Mouse (Mus musculus) embryonic facial prominence, embryonic 15.5 days (tissue): ENCODE data around the gene Myh7b. TPM values are rescaled to one million over a fixed set of nuclear protein-coding genes. Genes with fewer than 3 reads are reported as not detected.

ENCODE experiments used
- ATAC-seq: fragments of 200-750 bp; cut with Nextera tagmentation; 2 replicates; pipeline ENCODE4 v1.8.0; 2017; ENCODE audit warnings: low read depth, moderate TSS enrichment; ENCODE audit not compliant: insufficient number of reproducible peaks, low FRiP score, low TSS enrichment
- H3K27ac ChIP-seq: fragments of 300-500 bp; sonication (generic); replicated peaks from 2 replicates; pipeline ENCODE4 v1.5.1; 2015; ENCODE audit warnings: mild to moderate bottlenecking, inconsistent platforms
- H3K27me3 ChIP-seq: fragments of 300-500 bp; sonication (generic); 2 replicates; pipeline ENCODE4 v1.6.1; 2015; ENCODE audit warnings: inconsistent platforms
- H3K36me3 ChIP-seq: fragments of 300-500 bp; sonication (generic); 2 replicates; pipeline ENCODE4 v1.6.1; 2015; ENCODE audit warnings: mild to moderate bottlenecking, inconsistent platforms
- H3K4me1 ChIP-seq: fragments of 300-500 bp; sonication (generic); 2 replicates; pipeline ENCODE4 v1.6.1; 2015; ENCODE audit warnings: inconsistent platforms
- H3K4me2 ChIP-seq: fragments of 300-500 bp; sonication (generic); replicated peaks from 2 replicates; pipeline ENCODE4 v1.6.1; 2015; ENCODE audit warnings: mild to moderate bottlenecking, inconsistent platforms
- H3K4me3 ChIP-seq: fragments of 300-500 bp; sonication (generic); replicated peaks from 2 replicates; pipeline ENCODE4 v1.5.1; 2015; ENCODE audit warnings: mild to moderate bottlenecking, inconsistent platforms
- H3K9ac ChIP-seq: fragments of 300-500 bp; sonication (generic); 2 replicates; pipeline ENCODE4 v1.6.1; 2015; ENCODE audit warnings: inconsistent platforms
- H3K9me3 ChIP-seq: fragments of 300-500 bp; sonication (generic); replicated peaks from 2 replicates; pipeline ENCODE4 v1.6.1; 2016; ENCODE audit warnings: inconsistent platforms
- WGBS: fragments of 180-500 bp; shearing (Covaris S2); methylation state at CpG from one replicate; pipeline ENCODE4 v1.1.7; 2015; 5-methylcytosine and 5-hydroxymethylcytosine counted together
- polyA plus RNA-seq: library from polyadenylated mRNA; unstranded; fragments of >200 nt; fragmentation: Nextera tagmentation; extraction: Ambion mirVana; gene quantifications from 2 replicates; pipeline ENCODE4 v1.2.1, GENCODE M21; 2015

Myh7b gene
- polyA plus RNA-seq, 1 experiment from 2014 or later: 1.7 TPM

DNA sequence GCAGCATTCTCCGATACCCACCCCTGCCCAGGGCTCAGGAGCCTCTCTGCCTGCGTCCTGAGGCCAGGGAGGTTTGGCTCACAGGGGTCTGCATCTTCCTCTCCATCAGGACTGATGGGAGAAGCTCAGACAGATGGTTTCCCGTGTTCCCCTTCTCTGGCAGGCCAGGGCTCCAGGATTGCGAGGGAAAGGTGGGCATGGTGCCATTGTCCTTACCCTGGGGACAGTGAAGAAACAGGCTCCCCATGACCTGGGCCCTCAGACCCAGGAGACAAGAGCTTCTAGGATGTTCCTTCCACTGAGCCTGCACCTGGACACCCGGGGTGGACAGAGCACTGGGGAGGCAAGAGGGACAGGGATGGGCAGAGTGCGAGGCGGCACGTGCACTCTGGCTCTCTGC lies 23.6 kb downstream of the Myh7b start:
- Histone ChIP-seq H3K27me3 (peaks cover 50% of the 10 kb centered on the region), H3K4me1 (peaks cover 14% of the 10 kb centered on the region)

GRCm38 (mm10) chr2:155635961-155636360 lies 24.9 kb downstream of the Myh7b start:
- Histone ChIP-seq H3K9ac (no peak overlapping the region), H3K27me3 (peaks cover 36% of the 10 kb centered on the region), H3K36me3 (peaks cover 90% of the 10 kb centered on the region), H3K4me3 (no peak overlapping the region), H3K9me3 (no peaks in the 10 kb centered on the region), H3K4me1 (0 out of 2 replicates have a peak, but pooled peaks cover 3% of the 10 kb centered on the region), H3K27ac (no peak overlapping the region), H3K4me2 (no peak overlapping the region)
- no peak for ATAC-seq
- 96% methylated on average over 8 of the region's 8 CpGs for WGBS

More for the DNA sequence above, 23.6 kb downstream of the Myh7b start:
- Histone ChIP-seq H3K36me3 (peaks cover 76% of the 10 kb centered on the region), H3K9ac (no peak overlapping the region), H3K27ac (no peak overlapping the region), H3K4me2 (no peak overlapping the region), H3K4me3 (no peak overlapping the region), H3K9me3 (no peaks in the 10 kb centered on the region)
- 90% methylated on average over 8 of the region's 8 CpGs for WGBS
- ATAC-seq: no peak

DNA sequence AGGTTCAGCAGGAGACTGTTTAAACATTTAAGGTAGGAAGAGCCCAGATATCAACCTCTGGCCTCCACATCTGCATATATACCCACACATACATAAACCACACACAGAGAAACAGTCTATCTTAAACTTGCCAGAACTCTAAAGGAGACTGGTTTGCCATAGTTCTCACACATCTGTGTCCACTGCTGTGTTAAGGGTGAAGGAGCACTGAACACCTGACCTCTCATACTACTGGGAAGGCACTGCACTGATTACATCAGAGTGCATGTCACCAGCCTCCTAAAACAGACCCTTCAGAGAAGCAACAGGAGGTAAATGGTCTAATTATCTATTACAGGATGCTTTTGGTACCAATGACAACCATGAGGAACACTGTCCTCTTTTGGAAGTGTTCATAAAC lies 25.9 kb downstream of the Myh7b start:
- Histone ChIP-seq H3K9ac (no peak overlapping the region), H3K27ac (no peak overlapping the region), H3K9me3 (no peaks in the 10 kb centered on the region), H3K4me1 (no peaks in the 10 kb centered on the region), H3K4me2 (no peak overlapping the region), H3K36me3 (peaks cover 96% of the 10 kb centered on the region), H3K27me3 (peaks cover 27% of the 10 kb centered on the region), H3K4me3 (no peak overlapping the region)
- ATAC-seq: no peak

- 87% methylated on average over 4 of the region's 4 CpGs for WGBS
Observed at GRCm38 (mm10) chr2:155637411-155637810, 26.4 kb downstream of the Myh7b start.

DNA sequence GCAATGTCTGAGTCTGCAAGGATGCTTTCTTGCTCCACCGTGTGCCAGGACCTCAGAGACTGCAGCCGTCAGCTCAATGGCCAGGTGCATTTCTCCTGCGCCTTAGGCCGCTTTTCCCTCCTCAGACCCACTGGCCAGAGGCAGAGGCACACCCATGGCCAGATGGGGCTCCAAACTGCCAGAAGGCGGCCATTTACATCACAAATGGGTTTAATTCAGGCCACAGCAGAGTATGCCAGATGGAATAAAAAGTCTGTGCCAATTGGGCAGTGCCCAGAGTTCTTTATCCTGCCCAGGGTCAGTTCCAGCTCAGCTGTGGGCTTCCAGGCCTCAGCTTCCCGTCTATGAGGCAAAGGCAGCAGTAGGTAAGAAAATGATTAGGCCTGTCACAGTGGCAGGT lies 29.6 kb downstream of the Myh7b start:
- no peak for ATAC-seq
- Histone ChIP-seq H3K36me3 (peaks cover 96% of the 10 kb centered on the region), H3K4me3 (no peak overlapping the region), H3K27me3 (no peaks in the 10 kb centered on the region), H3K9me3 (no peaks in the 10 kb centered on the region), H3K4me2 (no peak overlapping the region), H3K27ac (no peak overlapping the region), H3K4me1 (no peaks in the 10 kb centered on the region), H3K9ac (no peak overlapping the region)
- 85% methylated on average over 6 of the region's 6 CpGs for WGBS

More at GRCm38 (mm10) chr2:155637411-155637810, 26.4 kb downstream of the Myh7b start:
- no peak overlapping the region for H3K4me2 ChIP-seq
- no peaks in the 10 kb centered on the region for H3K9me3 ChIP-seq
- peaks cover 98% of the 10 kb centered on the region for H3K36me3 ChIP-seq
- H3K4me3 ChIP-seq: no peak overlapping the region
- no peak for ATAC-seq
- H3K4me1 ChIP-seq: no peaks in the 10 kb centered on the region
- no peak overlapping the region for H3K27ac ChIP-seq
- H3K27me3 ChIP-seq: peaks cover 22% of the 10 kb centered on the region
- no peak overlapping the region for H3K9ac ChIP-seq

GRCm38 (mm10) chr2:155641540-155642472 lies 30.8 kb downstream of the Myh7b start:
- H3K4me3 ChIP-seq: no peak overlapping the region
- H3K27me3 ChIP-seq: no peaks in the 10 kb centered on the region
- no peaks in the 10 kb centered on the region for H3K9me3 ChIP-seq
- H3K36me3 ChIP-seq: peaks cover 97% of the 10 kb centered on the region
- no peak for ATAC-seq
- 85% methylated on average over 18 of the region's 18 CpGs for WGBS
- H3K27ac ChIP-seq: no peak overlapping the region
- H3K4me1 ChIP-seq: no peaks in the 10 kb centered on the region
- no peak overlapping the region for H3K9ac ChIP-seq
- H3K4me2 ChIP-seq: no peak overlapping the region

- H3K36me3 ChIP-seq: peaks cover 93% of the 10 kb centered on the region
- 83% methylated on average over 7 of the region's 7 CpGs for WGBS
- no peak for ATAC-seq
- no peak overlapping the region for H3K27ac ChIP-seq
- no peaks in the 10 kb centered on the region for H3K27me3 ChIP-seq
- H3K4me1 ChIP-seq: no peaks in the 10 kb centered on the region
- no peak overlapping the region for H3K9ac ChIP-seq
- H3K4me2 ChIP-seq: no peak overlapping the region
- H3K4me3 ChIP-seq: no peak overlapping the region
- no peaks in the 10 kb centered on the region for H3K9me3 ChIP-seq
Observed at GRCm38 (mm10) chr2:155645746-155646145, 34.7 kb downstream of the Myh7b start.

DNA sequence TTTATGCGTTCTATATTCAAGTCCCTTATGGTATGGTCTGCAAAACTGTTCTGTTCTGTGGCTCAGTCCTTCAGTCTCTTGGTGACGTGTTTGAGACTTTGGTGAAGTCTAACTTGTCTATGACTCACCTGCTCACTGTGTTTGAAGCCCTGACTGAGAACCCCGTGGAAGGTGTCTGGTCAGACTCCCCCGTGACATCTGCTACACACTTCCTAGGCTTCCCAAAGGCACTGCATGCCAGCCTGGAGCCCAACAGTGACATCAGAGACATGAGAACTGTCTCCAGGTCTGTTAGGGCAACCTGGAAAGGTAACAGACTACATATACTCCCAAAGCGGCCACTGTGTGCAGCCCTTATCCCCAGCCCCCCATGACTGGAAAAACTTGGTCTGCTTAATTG lies 41.6 kb downstream of the Myh7b start:
- WGBS: 93% methylated on average over 5 of the region's 5 CpGs
- H3K9me3 ChIP-seq: no peaks in the 10 kb centered on the region
- H3K36me3 ChIP-seq: peaks cover 88% of the 10 kb centered on the region
- no peak for ATAC-seq
- no peak overlapping the region for H3K4me2 ChIP-seq
- no peaks in the 10 kb centered on the region for H3K4me1 ChIP-seq
- H3K9ac ChIP-seq: no peak overlapping the region
- H3K27ac ChIP-seq: no peak overlapping the region
- H3K27me3 ChIP-seq: no peaks in the 10 kb centered on the region
- H3K4me3 ChIP-seq: no peak overlapping the region

DNA sequence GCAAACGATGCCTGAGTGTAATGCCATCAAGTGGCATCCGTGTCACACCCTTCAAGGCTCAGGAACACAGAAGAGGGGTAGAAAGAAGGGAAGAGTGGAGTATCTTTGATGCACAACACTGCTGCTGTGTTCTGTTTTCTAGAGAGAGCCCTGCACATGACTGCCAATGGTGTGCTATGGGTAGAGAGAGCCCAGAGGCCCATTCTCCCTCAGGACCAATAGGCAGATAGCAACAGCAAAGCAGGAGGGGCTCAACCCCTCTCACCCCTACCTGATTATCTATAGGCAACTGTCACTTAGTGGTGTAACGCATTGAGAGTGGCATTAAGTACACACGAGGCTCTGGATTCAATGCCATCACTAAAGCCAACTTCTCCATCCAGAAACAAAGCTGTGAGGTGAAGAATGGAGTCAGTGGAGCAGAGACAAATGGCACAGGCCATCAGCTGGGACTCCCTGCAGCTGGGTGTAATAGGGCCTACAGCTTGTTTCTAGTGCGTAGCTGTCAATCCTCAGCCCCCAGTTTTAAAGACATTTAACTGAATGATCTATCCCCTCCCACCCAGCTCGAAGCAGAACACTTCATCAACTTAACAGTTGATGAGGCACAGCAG lies 44.9 kb downstream of the Myh7b start:
- no peaks in the 10 kb centered on the region for H3K9me3 ChIP-seq
- H3K4me2 ChIP-seq: no peak overlapping the region
- H3K27me3 ChIP-seq: no peaks in the 10 kb centered on the region
- no peak overlapping the region for H3K27ac ChIP-seq
- H3K4me1 ChIP-seq: no peaks in the 10 kb centered on the region
- H3K9ac ChIP-seq: no peak overlapping the region
- 93% methylated on average over 6 of the region's 6 CpGs for WGBS
- H3K4me3 ChIP-seq: no peak overlapping the region
- no peak for ATAC-seq
- peaks cover 77% of the 10 kb centered on the region for H3K36me3 ChIP-seq

DNA sequence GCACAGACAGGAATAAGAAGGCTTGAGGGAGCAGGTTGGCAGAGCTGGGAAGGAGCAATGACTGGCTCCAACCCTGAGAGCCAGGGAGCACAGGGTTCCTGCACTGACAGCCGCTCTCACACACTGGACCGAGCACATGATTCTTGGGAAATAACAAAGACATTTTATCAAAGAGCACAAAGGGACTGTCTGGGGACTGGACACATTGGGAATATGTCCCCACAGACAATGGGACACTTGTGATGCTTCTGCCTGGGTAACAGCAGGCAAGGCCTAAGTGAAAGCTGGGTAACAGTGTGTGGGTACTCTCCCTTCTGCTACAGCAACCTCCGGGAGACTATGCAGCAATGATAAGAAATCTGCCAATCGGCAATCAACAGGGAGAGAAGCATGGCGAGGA lies 51.4 kb downstream of the Myh7b start:
- Histone ChIP-seq H3K4me2 (no peak overlapping the region), H3K36me3 (peaks cover 71% of the 10 kb centered on the region), H3K4me1 (no peaks in the 10 kb centered on the region), H3K9me3 (no peaks in the 10 kb centered on the region), H3K27ac (no peak overlapping the region), H3K4me3 (no peak overlapping the region), H3K27me3 (no peaks in the 10 kb centered on the region), H3K9ac (no peak overlapping the region)
- no peak for ATAC-seq
- whole genome bisulfite sequencing: 93% methylated on average over 5 of the region's 5 CpGs

GRCm38 (mm10) chr2:155663097-155663496 lies 52.1 kb downstream of the Myh7b start:
- Histone ChIP-seq H3K9me3 (no peaks in the 10 kb centered on the region), H3K36me3 (peaks cover 70% of the 10 kb centered on the region), H3K4me1 (no peaks in the 10 kb centered on the region), H3K9ac (no peak overlapping the region), H3K4me2 (no peak overlapping the region), H3K27me3 (no peaks in the 10 kb centered on the region), H3K4me3 (no peak overlapping the region), H3K27ac (no peak overlapping the region)
- WGBS: 25% methylated on average over 5 of the region's 5 CpGs
- ATAC-seq: no peak
